Mouse (Mus musculus) mesoderm, embryonic 11.5 days (tissue): Measurements from ENCODE around the gene Rbm39.
"Not testable (repeated sequence)": the region's sequence is repeated elsewhere in the genome, so short reads cannot be mapped to it uniquely, and the experiment has no call there.

Experiments used
- DNase-seq: peaks from one replicate; pipeline ENCODE4 v3.0.0-alpha.2; 2012; ENCODE audit warnings: low read depth, low spot score

The Rbm39 gene

GRCm38 (mm10) chr2:156180094-156180821 is at the start of gene Rbm39:
Gene Rbm39 (minus strand): TSS chr2:156180238.
- DNase-seq = peak; percentile 100

GRCm38 (mm10) chr2:156229171-156229570 is 49.1 kb upstream of the Rbm39 start:
- no peak for DNase-seq

GRCm38 (mm10) chr2:156227689-156228088 is 47.7 kb upstream of the Rbm39 start:
- no peak for DNase-seq

GRCm38 (mm10) chr2:156224043-156224442 is 44.0 kb upstream of the Rbm39 start:
- DNase-seq = no peak

- DNase-seq = no peak
These were observed 42.1 kb upstream of the Rbm39 start for GRCm38 (mm10) chr2:156222100-156222499.

GRCm38 (mm10) chr2:156217786-156218185 is 37.7 kb upstream of the Rbm39 start:
- no peak for DNase-seq

- no peak for DNase-seq
These were observed 23.9 kb upstream of the Rbm39 start for GRCm38 (mm10) chr2:156203917-156204316.

GRCm38 (mm10) chr2:156202848-156203437 is 22.9 kb upstream of the Rbm39 start:
- peak; percentile 29 for DNase-seq

- no peak for DNase-seq
These were observed 21.4 kb upstream of the Rbm39 start for GRCm38 (mm10) chr2:156201486-156201885.

GRCm38 (mm10) chr2:156199944-156200343 is 19.9 kb upstream of the Rbm39 start:
- no peak for DNase-seq

GRCm38 (mm10) chr2:156197129-156197911 is 17.3 kb upstream of the Rbm39 start:
- no peak for DNase-seq

- DNase-seq = peak; percentile 98
These were observed 16.5 kb upstream of the Rbm39 start, which contains the start of gene Phf20 for GRCm38 (mm10) chr2:156196302-156197128. Gene Phf20 (plus strand): TSS chr2:156196466.

GRCm38 (mm10) chr2:156194571-156194970 is 14.5 kb upstream of the Rbm39 start:
- no peak for DNase-seq

GRCm38 (mm10) chr2:156193066-156193862 is 13.2 kb upstream of the Rbm39 start:
- DNase-seq = no peak

- DNase-seq = no peak
These were observed 12.0 kb upstream of the Rbm39 start for GRCm38 (mm10) chr2:156192068-156192467.

GRCm38 (mm10) chr2:156191540-156191939 is 11.5 kb upstream of the Rbm39 start:
- DNase-seq = no peak

- no peak for DNase-seq
These were observed 10.2 kb upstream of the Rbm39 start for GRCm38 (mm10) chr2:156190004-156190896.

- DNase-seq = not testable (repeated sequence)
These were observed 9.2 kb upstream of the Rbm39 start for GRCm38 (mm10) chr2:156189241-156189640.

- no peak for DNase-seq
These were observed 1.6 kb upstream of the Rbm39 start for GRCm38 (mm10) chr2:156181592-156181991.
